Mouse (Mus musculus): ENCODE measurements around the gene Spin1.

DNA sequence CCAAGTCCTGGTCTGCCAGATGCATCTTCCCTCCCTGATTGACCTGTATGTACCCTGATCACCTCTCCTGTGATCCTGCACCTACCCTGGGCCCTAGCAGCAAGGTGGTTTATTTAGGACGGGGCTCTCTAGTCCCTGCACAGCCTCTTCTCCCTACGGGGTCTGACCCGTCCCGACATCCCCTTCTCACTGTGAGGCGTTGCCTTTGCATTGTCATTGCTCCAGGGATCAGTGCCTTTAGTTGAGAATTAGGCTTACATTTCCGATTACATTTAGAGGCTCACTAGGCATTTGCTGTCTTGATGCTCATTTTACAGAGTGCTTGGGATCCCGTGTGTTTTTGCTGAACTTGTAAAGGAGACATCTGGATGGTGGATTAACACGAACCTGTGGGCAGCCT is 22.1 kb downstream of the Spin1 start:
- no peak for TF ChIP-seq POLR2A (IDR thresholded peaks at IDR 0.05; ENCODE audit: control insufficient read depth, extremely low read depth, insufficient read depth, low read length, poor library complexity)
- no peak for TF ChIP-seq CTCF (IDR thresholded peaks at IDR 0.05; ENCODE audit: borderline replicate concordance, control insufficient read depth, extremely low read depth, insufficient read depth, low read length, poor library complexity)

Data from thymus, adult 2 months (tissue).